Mouse (Mus musculus) layer of hippocampus, adult 11-12 months (tissue): ENCODE data around the gene Aqr.

ENCODE experiments used
- DNase-seq: peaks from one replicate; pipeline ENCODE4 v3.0.0; 2022; ENCODE audit warnings: low spot score

The Aqr gene

GRCm38 (mm10) chr2:114060071-114060591 is 126.7 kb downstream of the Aqr start:
- DNase-seq: no peak

- DNase-seq: no peak
These were observed 127.2 kb downstream of the Aqr start for GRCm38 (mm10) chr2:114059608-114060007.

GRCm38 (mm10) chr2:114058226-114058796 is 128.5 kb downstream of the Aqr start:
- DNase-seq: no peak

- DNase-seq: no peak
These were observed 129.4 kb downstream of the Aqr start for GRCm38 (mm10) chr2:114057303-114057853.

- no peak for DNase-seq
These were observed 132.7 kb downstream of the Aqr start for GRCm38 (mm10) chr2:114054129-114054528.

GRCm38 (mm10) chr2:114052696-114053598 is 133.9 kb downstream of the Aqr start, which contains the start of gene Actc1:
TSS of gene Actc1 (minus strand) at chr2:114053548.
- DNase-seq: no peak

GRCm38 (mm10) chr2:114051871-114052241 is 135.0 kb downstream of the Aqr start:
- no peak for DNase-seq
